Mouse (Mus musculus): Measurements from ENCODE around the gene Zbtb8os. TPM values are rescaled to one million over a fixed set of nuclear protein-coding genes. Genes with fewer than 3 reads are reported as not detected.
A peak's percentile ranks its signal among the peaks of the same experiment; 100 is the strongest.

Zbtb8os gene
- total RNA-seq, 2 experiments from 2014 or later, result 23.1 to 24.0 TPM

- peak; percentile 34 for DNase-seq
Measured at GRCm38 (mm10) chr4:129376961-129377545, 41.6 kb downstream of the Zbtb8os start.

GRCm38 (mm10) chr4:129377601-129378390, 42.3 kb downstream of the Zbtb8os start, which contains the start of gene Zbtb8a:
Zbtb8a (minus strand) TSS chr4:129378116.
- peak; percentile 23 for DNase-seq

- no peak for DNase-seq
Measured at GRCm38 (mm10) chr4:129379805-129380204, 44.3 kb downstream of the Zbtb8os start.

- DNase-seq, result no peak
Measured at GRCm38 (mm10) chr4:129381148-129381547, 45.7 kb downstream of the Zbtb8os start.

GRCm38 (mm10) chr4:129382029-129382428, 46.5 kb downstream of the Zbtb8os start:
- DNase-seq, result no peak

- DNase-seq, result peak; percentile 18
Measured at GRCm38 (mm10) chr4:129382488-129382887, 47.0 kb downstream of the Zbtb8os start.

- no peak for DNase-seq
Measured at GRCm38 (mm10) chr4:129383586-129383985, 48.1 kb downstream of the Zbtb8os start.

- DNase-seq, result no peak
Measured at GRCm38 (mm10) chr4:129384440-129384839, 48.9 kb downstream of the Zbtb8os start.

- no peak for DNase-seq
Measured at GRCm38 (mm10) chr4:129385685-129386084, 50.2 kb downstream of the Zbtb8os start.

- no peak for DNase-seq
Measured at GRCm38 (mm10) chr4:129386269-129386946, 50.9 kb downstream of the Zbtb8os start.

- DNase-seq, result no peak
Measured at GRCm38 (mm10) chr4:129386989-129387388, 51.5 kb downstream of the Zbtb8os start.

- DNase-seq, result no peak
Measured at GRCm38 (mm10) chr4:129388404-129388803, 52.9 kb downstream of the Zbtb8os start.

GRCm38 (mm10) chr4:129390216-129390743, 54.8 kb downstream of the Zbtb8os start:
- no peak for DNase-seq

- no peak for DNase-seq
Measured at GRCm38 (mm10) chr4:129390936-129391557, 55.6 kb downstream of the Zbtb8os start.

- DNase-seq, result no peak
Measured at GRCm38 (mm10) chr4:129394089-129394870, 58.8 kb downstream of the Zbtb8os start.

- no peak for DNase-seq
Measured at GRCm38 (mm10) chr4:129396960-129397359, 61.5 kb downstream of the Zbtb8os start.

- no peak for DNase-seq
Measured at GRCm38 (mm10) chr4:129399813-129400212, 64.3 kb downstream of the Zbtb8os start.

Measured in gastrocnemius, postnatal 25 days (tissue).